8 mouse cellular contexts compared by ENCODE assay signal in genomic region chr2:34530042-34530441, GRCm38 (mm10).
DNase-seq lines count a peak whose midpoint lies in the region; ATAC-seq and TF ChIP-seq lines count a peak whose summit lies in the region.

No protein-coding gene starts in this region.

- no peak overlapping the region for H3K27ac ChIP-seq in kidney, adult 2 months (ENCODE audit: insufficient read depth, low read depth, low read length)
- H3K27ac ChIP-seq in kidney, embryonic 16.5 days (ENCODE audit: low read length) = no peak overlapping the region
- H3K27ac ChIP-seq in bone marrow, adult 2 months (ENCODE audit: control insufficient read depth, insufficient read depth, low read depth, low read length, poor library complexity) = no peak overlapping the region

- TF ChIP-seq CTCF in kidney, adult 2 months (conservative IDR thresholded peaks at IDR 0.05; ENCODE audit: insufficient read depth, insufficient read length, low read depth, low read length) = peak; percentile 36
- TF ChIP-seq CTCF in bone marrow, adult 2 months (IDR thresholded peaks at IDR 0.05; ENCODE audit: control insufficient read depth, insufficient read depth, low read length) = 0 out of 2 replicates have a peak, but pooled peaks have one; percentile 6

- H3K4me2 ChIP-seq in kidney, embryonic 16.5 days (replicated peaks; ENCODE audit: low read depth, low read length) = no peak overlapping the region

- H3K9me3 ChIP-seq in kidney, embryonic 16.5 days (ENCODE audit: low read length) = 0 out of 2 replicates have a peak, but pooled peaks cover 6% of the 10 kb centered on the region

- H3K27me3 ChIP-seq in kidney, adult 2 months (replicated peaks; ENCODE audit: control insufficient read depth, insufficient read depth, low read length) = no peaks in the 10 kb centered on the region
- H3K27me3 ChIP-seq in kidney, embryonic 16.5 days (ENCODE audit: insufficient read depth, low read length) = no peaks in the 10 kb centered on the region

- no peak for DNase-seq in kidney, adult 2 months
- peak; percentile 12 for DNase-seq in ES-CJ7 (ENCODE audit: low read depth, low spot score)
- peak; percentile 11 for DNase-seq in lung, postnatal 14 days
- no peak for DNase-seq in spleen, postnatal 4 days (ENCODE audit: low spot score in 2 of 2)
- DNase-seq in left cerebral cortex, adult 8-10 months (ENCODE audit: low spot score in 2 of 2) = no peak

- no peaks in the 10 kb centered on the region; the same call in 1 of the 2 replicates for H3K36me3 ChIP-seq in kidney, adult 2 months (ENCODE audit: control insufficient read depth, insufficient read depth, low read length)
- H3K36me3 ChIP-seq in kidney, embryonic 16.5 days (ENCODE audit: insufficient read depth, low read length) = peaks cover 8% of the 10 kb centered on the region; the same call in 1 of the 2 replicates

- no peak for TF ChIP-seq POLR2A in kidney, adult 2 months (IDR thresholded peaks at IDR 0.05; ENCODE audit: low read depth, low read length)
- no peak for TF ChIP-seq POLR2A in bone marrow, adult 2 months (IDR thresholded peaks at IDR 0.05; ENCODE audit: borderline replicate concordance, control insufficient read depth, low read depth, low read length)

- ATAC-seq in kidney, embryonic 16.5 days (ENCODE audit: low FRiP score, low TSS enrichment) = no peak
- ATAC-seq in megakaryocyte progenitor cell, adult 5-6 weeks (replicated peaks; ENCODE audit: poor library complexity) = no peak

- WGBS in kidney, adult 2 months = 67% methylated on average over 3 of the region's 3 CpGs
- WGBS in kidney, embryonic 16.5 days = 37% methylated on average over 3 of the region's 3 CpGs
- WGBS in bone marrow, adult 2 months = 78% methylated on average over 3 of the region's 3 CpGs

- no peak overlapping the region for H3K4me3 ChIP-seq in kidney, adult 2 months (ENCODE audit: insufficient read depth, low read depth, low read length)
- no peak overlapping the region for H3K4me3 ChIP-seq in kidney, embryonic 16.5 days (ENCODE audit: low read length)
- H3K4me3 ChIP-seq in bone marrow, adult 2 months (replicated peaks; ENCODE audit: control insufficient read depth, low read depth, low read length) = no peak overlapping the region

- peaks cover 6% of the 10 kb centered on the region; the same call in 1 of the 2 replicates for H3K4me1 ChIP-seq in kidney, adult 2 months (ENCODE audit: control insufficient read depth, insufficient read depth, low read length)
- H3K4me1 ChIP-seq in kidney, embryonic 16.5 days (ENCODE audit: insufficient read depth, low read length) = peaks cover 21% of the 10 kb centered on the region; the same call in 1 of the 2 replicates
- no peaks in the 10 kb centered on the region for H3K4me1 ChIP-seq in bone marrow, adult 2 months (ENCODE audit: control insufficient read depth, insufficient read depth, low read length)

- no peak overlapping the region for H3K9ac ChIP-seq in kidney, embryonic 16.5 days (replicated peaks; ENCODE audit: low read length)

Comparison
In these comparisons a context has a peak if more than half of its experiments do, and no peak if none do; other contexts are left out.
1. DNase-seq: peak in ES-CJ7 (single experiment) and lung, postnatal 14 days (single experiment); none in kidney, adult 2 months (single experiment), spleen, postnatal 4 days (0 of 2) and left cerebral cortex, adult 8-10 months (0 of 2).